ENCODE assay signal across 8 mouse cellular contexts in genomic region chr16:91688619-91689334, GRCm38 (mm10). TPM values are rescaled to one million over a fixed set of nuclear protein-coding genes. Genes with fewer than 3 reads are reported as not detected.
DNase-seq lines count a peak whose midpoint lies in the region; ATAC-seq and TF ChIP-seq lines count a peak whose summit lies in the region.

Donson (minus strand) TSS chr16:91688770.

- peak; percentile 92 for TF ChIP-seq POLR2A in myocyte (IDR thresholded peaks at IDR 0.05; ENCODE audit: insufficient read length, low read depth)

- no peaks in the 10 kb centered on the region; the same call in 1 of the 2 replicates for H3K4me1 ChIP-seq in brown adipose tissue, adult 24 weeks (ENCODE audit: control insufficient read depth, insufficient read depth, insufficient read length, low read length)
- peaks cover 23% of the 10 kb centered on the region for H3K4me1 ChIP-seq in heart, embryonic 13.5 days
- peaks cover 18% of the 10 kb centered on the region for H3K4me1 ChIP-seq in liver, embryonic 11.5 days (replicated peaks; ENCODE audit: control insufficient read depth, insufficient read depth, low read length)

- no peaks in the 10 kb centered on the region for H3K27me3 ChIP-seq in heart, embryonic 13.5 days (replicated peaks)
- no peaks in the 10 kb centered on the region for H3K27me3 ChIP-seq in liver, embryonic 11.5 days (replicated peaks; ENCODE audit: control insufficient read depth, insufficient read depth, low read length)
- no peaks in the 10 kb centered on the region for H3K27me3 ChIP-seq in myocyte (ENCODE audit: control insufficient read depth, insufficient read depth, insufficient read length)

- peak; percentile 66 for ATAC-seq in CD4-positive, CD25-positive, alpha-beta regulatory T cell, adult 4 months
- peak; percentile 87 for ATAC-seq in erythroid progenitor cell, adult 5-6 weeks (replicated peaks; ENCODE audit: low FRiP score, poor library complexity, severe bottlenecking)
- peak; percentile 97 for ATAC-seq in heart, embryonic 13.5 days (ENCODE audit: extremely low read depth, insufficient number of reproducible peaks, low FRiP score, low TSS enrichment)
- ATAC-seq in liver, embryonic 11.5 days (replicated peaks; ENCODE audit: low FRiP score): peak; percentile 97

- peaks cover 29% of the 10 kb centered on the region for H3K36me3 ChIP-seq in heart, embryonic 13.5 days
- H3K36me3 ChIP-seq in liver, embryonic 11.5 days (ENCODE audit: control insufficient read depth, insufficient read depth, low read length): peaks cover 10% of the 10 kb centered on the region
- H3K36me3 ChIP-seq in myocyte (ENCODE audit: control insufficient read depth, insufficient read depth): no peaks in the 10 kb centered on the region

- peak; percentile 98 for DNase-seq in kidney, postnatal 10 days
- peak; percentile 93 for DNase-seq in liver, embryonic 11.5 days (ENCODE audit: low spot score)
- peak; percentile 97 to 99 for DNase-seq in spleen, postnatal 4 days (ENCODE audit: low spot score in 2 of 2)

- H3ac ChIP-seq in myocyte (ENCODE audit: control insufficient read depth, insufficient read length): peak within 1 kb of the TSS; percentile 51

- peak within 1 kb of the TSS; percentile 95 for H3K9ac ChIP-seq in heart, embryonic 13.5 days
- peak within 1 kb of the TSS; percentile 95 for H3K9ac ChIP-seq in liver, embryonic 11.5 days (ENCODE audit: low read depth, low read length)

- H3K4me2 ChIP-seq in heart, embryonic 13.5 days: peak within 1 kb of the TSS; percentile 91
- peak within 1 kb of the TSS; percentile 86 for H3K4me2 ChIP-seq in liver, embryonic 11.5 days
- peak within 1 kb of the TSS; percentile 99 for H3K4me2 ChIP-seq in myocyte (ENCODE audit: low read depth)

- no peaks in the 10 kb centered on the region for H3K9me3 ChIP-seq in heart, embryonic 13.5 days
- H3K9me3 ChIP-seq in liver, embryonic 11.5 days (ENCODE audit: control insufficient read depth, low read length): no peaks in the 10 kb centered on the region

- H3K27ac ChIP-seq in brown adipose tissue, adult 24 weeks (replicated peaks; ENCODE audit: low read depth, low read length): peak within 1 kb of the TSS; percentile 48
- H3K27ac ChIP-seq in heart, embryonic 13.5 days (replicated peaks): peak within 1 kb of the TSS; percentile 89
- H3K27ac ChIP-seq in liver, embryonic 11.5 days (ENCODE audit: low read depth, low read length): peak within 1 kb of the TSS; percentile 82

- peaks cover 4% of the 10 kb centered on the region for H3K79me2 ChIP-seq in myocyte (ENCODE audit: control insufficient read depth, insufficient read depth)

- under 1% methylated on average over 70 of the region's 71 CpGs for WGBS in heart, embryonic 13.5 days
- WGBS in liver, embryonic 11.5 days: under 1% methylated on average over 61 of the region's 71 CpGs

- H3K4me3 ChIP-seq in brown adipose tissue, adult 24 weeks (ENCODE audit: insufficient read depth, low read depth, low read length): peak within 1 kb of the TSS; percentile 86
- H3K4me3 ChIP-seq in heart, embryonic 13.5 days: peak within 1 kb of the TSS; percentile 94
- peak within 1 kb of the TSS; percentile 88 for H3K4me3 ChIP-seq in liver, embryonic 11.5 days (ENCODE audit: low read depth, low read length)
- H3K4me3 ChIP-seq in myocyte: peak within 1 kb of the TSS; percentile 46

TF ChIP-seq in myocyte, 11 proteins besides CTCF, POLR2A, EP300 and RAD21:
- peak in 1 of 3 experiments; percentile 6 for TF ChIP-seq MYOD1 (IDR thresholded peaks at IDR 0.05; ENCODE audit: control insufficient read depth in 1 of 3, insufficient read length in 2 of 3, low read depth in 2 of 3)
- TF ChIP-seq MAX (IDR thresholded peaks at IDR 0.05; ENCODE audit: low read depth): no peak
- TF ChIP-seq USF1 (IDR thresholded peaks at IDR 0.05; ENCODE audit: low read depth): no peak
- peak; percentile 83 for TF ChIP-seq POLR2AphosphoS2 (IDR thresholded peaks at IDR 0.05; ENCODE audit: insufficient read length, low read depth)
- TF ChIP-seq E2F4 (IDR thresholded peaks at IDR 0.05; ENCODE audit: insufficient read depth): no peak
- TF ChIP-seq TCF3 (IDR thresholded peaks at IDR 0.05; ENCODE audit: insufficient read length, low read depth): no peak
- TF ChIP-seq REST (IDR thresholded peaks at IDR 0.05; ENCODE audit: insufficient read depth, insufficient read length): no peak
- TF ChIP-seq MYOG (IDR thresholded peaks at IDR 0.05; ENCODE audit: control insufficient read depth in 1 of 3, insufficient read depth in 1 of 3, insufficient read length in 2 of 3, low read depth in 2 of 3): peak in 1 of 3 experiments; percentile 3
- no peak for TF ChIP-seq TCF12 (IDR thresholded peaks at IDR 0.05; ENCODE audit: insufficient read depth, poor library complexity, severe bottlenecking)

RNA-seq across cellular contexts. Expression of gene Donson, which starts in this region (rescaled TPM):
- 10 to 100 TPM; 13.4 to 31.8 TPM for polyA plus RNA-seq in CD4-positive, CD25-positive, alpha-beta regulatory T cell, adult 4 months (2017; shearing (Covaris generic))
- polyA plus RNA-seq in brown adipose tissue, adult 24 weeks (2012; ENCODE audit: insufficient read depth, insufficient read length, missing spikeins): 0.96 and 4.1 TPM in 2 replicates
- total RNA-seq in erythroid progenitor cell, adult 5-6 weeks (2015; ENCODE audit: low replicate concordance): 97.3 and 123 TPM in 2 replicates
- 212 and 232 TPM in 2 replicates for total RNA-seq in erythroid progenitor cell, adult 5-6 weeks (2017; ENCODE audit: low replicate concordance)
- polyA plus RNA-seq in heart, embryonic 13.5 days (2015; fragmentation: Nextera tagmentation; extraction: Ambion mirVana): 13.9 and 15.0 TPM in 2 replicates
- polyA plus RNA-seq in liver, embryonic 11.5 days (2014; fragmentation: Nextera tagmentation; extraction: Ambion mirVana): 38.3 and 44.4 TPM in 2 replicates
- polyA plus RNA-seq in myocyte (2012; fragmentation: generic; extraction: Trizol): 3.5 TPM

Comparison
In these comparisons a context has a peak if more than half of its experiments do, and no peak if none do; other contexts are left out.
1. Peak in every context shown above with its lines: DNase-seq, ATAC-seq, H3K4me3 ChIP-seq and H3K27ac ChIP-seq.